Mouse (Mus musculus) retina, embryonic 14.5 days (tissue): ENCODE measurements around the gene Ciz1.

Experiments
- DNase-seq: peaks from one replicate; pipeline ENCODE4 v3.0.0-alpha.2; 2015; ENCODE audit warnings: low spot score

The Ciz1 gene

GRCm38 (mm10) chr2:32352151-32353006 lies at the start of gene Ciz1:
TSS of gene Ciz1 (plus strand) at chr2:32352327.
- peak; percentile 57 for DNase-seq

GRCm38 (mm10) chr2:32302952-32303351 lies 49.2 kb upstream of the Ciz1 start:
- DNase-seq, result no peak

- peak; percentile 69 for DNase-seq
Measured at GRCm38 (mm10) chr2:32304145-32304832, 47.8 kb upstream of the Ciz1 start.

GRCm38 (mm10) chr2:32305668-32306067 lies 46.5 kb upstream of the Ciz1 start:
- DNase-seq, result no peak

DNA sequence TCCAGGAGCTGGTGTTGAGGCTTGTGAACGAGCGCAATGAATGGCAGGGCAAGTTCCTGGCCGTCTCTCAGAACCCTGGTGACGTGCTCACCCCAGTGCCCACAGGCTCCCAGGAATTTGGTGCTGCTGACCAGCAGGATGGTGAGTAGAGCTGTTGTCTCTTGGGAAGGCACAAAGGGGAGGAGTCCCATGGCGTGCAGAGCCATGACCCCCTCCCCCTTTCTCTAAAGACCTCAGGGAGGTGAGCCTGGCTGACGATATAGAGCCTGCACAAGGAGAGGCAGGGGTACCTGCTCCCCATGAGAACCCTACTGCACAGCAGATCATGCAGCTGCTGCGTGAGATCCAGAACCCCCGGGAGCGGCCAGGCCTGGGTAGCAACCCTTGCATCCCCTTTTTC lies 46.0 kb upstream of the Ciz1 start:
- no peak for DNase-seq

DNA sequence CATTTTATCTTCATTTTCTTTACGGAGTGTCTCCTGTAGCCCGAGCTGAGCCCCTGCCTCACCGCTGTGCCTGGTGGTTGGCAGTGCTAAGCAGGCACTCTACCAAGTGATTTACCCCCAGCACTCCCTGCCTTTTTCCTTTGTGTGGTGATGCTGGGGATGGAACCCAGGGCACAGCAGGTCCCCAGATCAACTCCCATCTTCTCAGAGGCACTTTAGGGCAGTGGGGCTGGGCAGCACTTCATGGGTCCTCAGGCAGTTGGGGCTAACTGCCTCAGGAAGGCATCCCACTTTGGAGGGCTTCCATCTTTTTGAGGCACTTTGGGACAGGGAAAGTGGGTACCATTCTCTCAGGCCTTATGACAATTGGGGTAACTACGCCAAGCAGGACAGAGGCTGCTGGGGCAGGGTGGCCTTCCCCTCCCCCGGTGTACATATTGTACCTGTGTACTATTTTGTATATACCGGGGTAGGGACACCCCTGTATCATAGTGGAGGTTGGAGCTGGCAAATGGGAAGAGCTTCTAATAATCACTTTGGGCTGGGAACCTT lies 44.8 kb upstream of the Ciz1 start:
- no peak for DNase-seq

DNA sequence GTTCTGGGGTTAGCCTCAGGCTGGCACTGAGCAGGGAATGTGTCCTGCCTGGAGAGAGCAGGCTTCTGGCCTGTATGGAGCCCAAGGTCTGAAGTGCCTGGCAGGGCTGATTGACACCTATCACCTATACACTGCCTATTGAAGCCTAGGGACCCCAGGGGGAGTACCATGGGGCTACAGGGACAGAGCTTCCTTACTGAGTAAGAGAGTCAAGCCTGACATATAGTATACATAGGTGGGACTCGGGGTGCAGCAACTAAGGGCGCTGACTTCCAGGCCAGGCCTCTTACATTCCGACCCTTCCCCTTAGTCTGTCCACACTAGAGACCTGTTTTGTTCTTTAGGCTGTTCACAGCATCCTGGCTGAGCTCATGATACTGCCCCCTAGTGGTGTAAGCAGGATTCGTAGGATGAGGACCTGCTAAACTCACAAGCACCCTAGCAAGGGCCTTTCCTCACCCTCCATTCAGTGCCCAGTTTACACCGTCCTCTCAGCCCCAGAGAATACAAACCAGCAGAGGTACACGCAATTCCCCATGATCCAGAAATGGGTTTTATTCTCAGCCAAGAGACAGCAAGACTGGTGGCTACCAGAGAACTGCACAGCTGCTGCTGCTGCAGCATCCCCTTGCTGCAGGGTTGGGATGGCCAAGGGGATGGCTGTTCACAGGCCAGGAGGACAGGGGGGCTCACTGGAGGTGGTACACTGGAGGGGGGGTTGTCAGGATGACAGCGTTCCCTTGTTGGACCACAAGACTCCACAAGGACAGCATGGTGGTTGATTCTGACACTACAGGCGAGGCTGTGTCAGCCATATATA lies 44.0 kb upstream of the Ciz1 start:
- DNase-seq, result peak; percentile 87

DNA sequence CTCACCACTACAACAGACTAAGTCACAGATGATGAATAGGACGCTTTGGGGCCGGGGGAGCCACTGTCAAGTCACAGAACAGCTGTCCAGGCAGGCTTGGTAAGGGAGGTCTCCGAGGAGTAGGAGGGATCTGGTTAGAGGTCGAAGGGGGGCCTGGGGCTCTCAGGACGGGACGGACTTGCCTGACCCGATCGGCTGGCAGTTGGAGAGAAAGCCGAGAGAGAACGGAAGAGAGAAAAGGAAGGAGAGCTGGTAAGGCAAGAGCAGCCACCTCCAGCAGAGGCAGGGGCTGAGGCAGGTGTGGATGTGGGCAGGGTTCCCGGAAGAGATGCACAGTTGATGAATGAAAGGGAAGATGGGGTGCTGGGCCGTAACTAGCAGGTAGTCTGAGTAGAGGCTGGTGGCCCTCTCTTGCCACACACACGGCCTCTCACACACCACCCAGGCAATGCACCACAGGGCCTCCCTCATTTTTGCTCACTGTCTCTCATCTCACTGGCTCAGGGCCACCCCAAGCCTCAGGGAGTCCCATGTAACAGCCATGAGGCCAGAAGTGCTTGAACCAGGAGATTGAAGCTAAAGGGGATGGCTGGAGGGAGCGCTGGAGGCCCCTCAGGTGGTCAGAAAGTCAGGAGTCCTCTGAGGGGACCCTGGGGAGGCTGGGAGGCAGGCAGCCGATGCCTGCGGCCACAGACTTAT lies 43.1 kb upstream of the Ciz1 start:
- no peak for DNase-seq

GRCm38 (mm10) chr2:32310096-32310845 lies 41.9 kb upstream of the Ciz1 start:
- no peak for DNase-seq

DNA sequence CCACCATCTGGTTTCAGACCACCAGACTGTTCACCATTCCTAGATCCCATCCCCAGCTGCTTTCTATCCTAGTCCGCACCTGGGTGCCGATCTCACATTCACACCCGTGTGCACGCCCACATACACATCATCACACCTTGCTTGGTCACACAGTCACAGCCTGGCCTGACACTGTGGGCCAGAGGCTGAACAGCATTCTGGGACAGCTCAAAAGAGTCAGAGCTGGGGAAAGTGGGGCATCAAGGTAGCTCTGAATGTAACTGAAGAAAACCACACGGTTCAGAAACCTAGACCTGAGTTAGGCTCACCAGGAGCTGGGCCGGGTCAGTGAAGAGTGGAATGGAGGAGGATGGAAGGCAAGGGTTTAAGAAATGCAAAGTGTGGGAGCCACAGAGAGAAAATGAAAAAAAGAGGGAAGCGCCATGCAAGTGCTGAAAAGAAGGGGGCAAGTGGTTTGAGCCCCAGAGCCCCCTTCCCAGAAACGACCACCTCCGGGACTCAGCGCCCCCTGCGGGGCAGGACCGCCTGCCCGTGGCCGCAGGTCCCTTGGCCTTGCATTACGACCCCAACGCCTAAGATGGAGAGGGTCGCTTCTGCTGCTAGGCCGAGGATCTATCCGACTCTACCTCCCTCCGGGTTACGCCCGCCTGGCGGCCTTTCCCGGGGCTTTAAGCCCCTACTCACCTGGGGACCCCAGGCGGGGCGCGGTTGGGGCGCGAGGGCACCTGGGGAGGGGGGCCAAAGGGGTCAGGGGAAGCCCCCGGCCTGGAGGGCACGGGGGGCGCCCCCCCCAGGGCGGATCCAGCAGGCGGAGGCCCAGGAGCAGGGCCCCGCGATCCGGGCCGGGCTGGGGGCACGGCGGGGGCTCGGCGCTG lies 40.4 kb upstream of the Ciz1 start:
- peak; percentile 45 for DNase-seq

- DNase-seq, result peak; percentile 95
Measured at GRCm38 (mm10) chr2:32312318-32312964, 39.7 kb upstream of the Ciz1 start.

GRCm38 (mm10) chr2:32314831-32315230 lies 37.3 kb upstream of the Ciz1 start:
- no peak for DNase-seq

GRCm38 (mm10) chr2:32315751-32316150 lies 36.4 kb upstream of the Ciz1 start:
- no peak for DNase-seq

- no peak for DNase-seq
Measured at GRCm38 (mm10) chr2:32316887-32317656, 35.1 kb upstream of the Ciz1 start.

DNA sequence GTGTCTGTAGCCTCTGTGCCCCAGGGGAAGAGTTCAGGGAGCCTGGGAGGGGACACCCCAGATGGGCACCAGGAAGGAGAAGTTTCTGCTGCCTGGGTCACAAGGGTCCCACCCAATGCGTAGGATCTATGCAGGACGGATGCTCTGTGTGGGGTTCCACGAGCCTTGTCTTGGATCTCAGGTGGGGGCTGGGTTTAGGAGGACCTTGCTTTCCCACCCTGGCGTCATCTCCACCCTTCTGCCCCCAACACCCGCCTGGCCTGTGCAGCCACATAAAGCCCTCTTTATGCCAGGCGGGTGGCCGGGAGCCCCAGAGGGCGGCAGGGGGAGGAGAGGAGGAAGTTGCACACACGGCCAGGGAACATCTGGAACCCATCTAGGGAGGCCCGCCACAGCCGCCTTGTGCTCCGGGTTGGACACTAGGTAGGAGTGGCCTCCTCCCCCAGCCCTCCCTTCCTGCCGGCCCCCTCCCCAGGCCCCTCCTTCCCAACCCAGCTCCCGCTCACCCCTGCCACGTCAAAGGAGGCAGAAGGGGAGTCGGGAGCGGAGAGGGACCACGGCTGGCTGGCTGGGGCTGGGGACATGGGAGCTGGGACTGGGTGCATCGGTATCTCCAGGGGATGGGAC lies 34.2 kb upstream of the Ciz1 start:
- DNase-seq, result peak; percentile 51

DNA sequence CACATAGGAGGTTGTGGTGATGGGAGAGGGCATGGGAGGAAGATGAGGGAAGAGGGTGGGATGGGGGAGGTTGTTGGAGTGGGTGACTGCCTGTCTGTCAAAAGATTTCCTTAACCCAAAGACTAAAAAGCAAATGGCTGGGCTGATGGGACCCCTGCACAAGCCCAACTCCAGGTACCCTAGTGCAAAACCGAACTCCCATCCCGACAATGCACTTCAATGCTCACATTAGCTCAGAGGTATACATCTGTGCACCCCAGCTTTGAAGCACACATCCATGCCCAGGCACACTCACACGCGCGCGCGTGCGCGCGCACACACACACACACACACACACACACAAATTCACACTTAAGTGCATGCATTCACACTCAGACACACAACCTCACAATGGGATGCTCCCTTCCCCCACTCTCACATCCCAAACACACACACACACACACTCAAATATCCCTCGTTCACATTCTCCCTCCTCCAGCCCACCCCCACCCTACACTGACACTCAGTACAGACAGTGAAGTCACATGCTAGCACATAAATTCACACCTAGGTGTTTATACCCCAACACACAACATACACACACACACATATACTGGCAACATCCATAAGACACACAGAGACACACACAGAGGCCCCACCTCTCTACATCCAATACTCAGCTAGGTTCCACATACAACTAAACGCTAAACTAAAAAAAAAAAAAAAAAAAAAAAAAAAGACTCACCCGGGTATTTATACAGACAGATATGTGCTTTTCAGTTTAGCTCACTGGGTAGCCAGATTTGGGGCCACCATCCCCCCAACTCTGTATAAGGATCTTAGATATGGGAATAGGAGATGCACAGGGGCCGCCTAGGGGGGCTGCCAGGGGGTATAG lies 33.2 kb upstream of the Ciz1 start:
- DNase-seq, result no peak
